Mouse (Mus musculus) CH12.LX (cell line): ENCODE results near the gene Arhgap5.

Experiments
- E2F4 ChIP-seq: IDR thresholded peaks from 2 replicates; pipeline ENCODE4 v1.6.1; 2011; ENCODE audit warnings: low read depth, low read length, improper control_type of control experiment; ENCODE audit not compliant: insufficient replicate concordance
- EP300 ChIP-seq: IDR thresholded peaks from 2 replicates; pipeline ENCODE4 v1.6.1; 2011; ENCODE audit warnings: low read length, improper control_type of control experiment
- IRF4 ChIP-seq: IDR thresholded peaks from 2 replicates; pipeline ENCODE4 v1.6.1; 2014; ENCODE audit warnings: low read depth, mild to moderate bottlenecking, inconsistent platforms, low read length, improper control_type of control experiment
- MAZ ChIP-seq: IDR thresholded peaks from 2 replicates; pipeline ENCODE4 v1.6.1; 2012; ENCODE audit warnings: low read depth, mild to moderate bottlenecking, inconsistent platforms, low read length, improper control_type of control experiment, moderate library complexity
- MEF2A ChIP-seq: IDR thresholded peaks from 2 replicates; pipeline ENCODE4 v1.6.1; 2014; ENCODE audit warnings: low read depth, mild to moderate bottlenecking, inconsistent platforms, low read length, improper control_type of control experiment, borderline replicate concordance
- POLR2A ChIP-seq: IDR thresholded peaks from 2 replicates; pipeline ENCODE4 v1.6.1; 2011; ENCODE audit warnings: low read depth, mild to moderate bottlenecking, improper control_type of control experiment, low read length
- POLR2AphosphoS2 ChIP-seq: IDR thresholded peaks from 2 replicates; pipeline ENCODE4 v1.6.1; 2011; ENCODE audit warnings: low read depth, low read length, improper control_type of control experiment
- USF1 ChIP-seq: IDR thresholded peaks from 2 replicates; pipeline ENCODE4 v1.6.1; 2014; ENCODE audit warnings: low read depth, mild to moderate bottlenecking, inconsistent platforms, low read length, improper control_type of control experiment

GRCm38 (mm10) chr12:52478611-52479010, 25.2 kb upstream of the Arhgap5 start:
- TF ChIP-seq E2F4, result no peak
- no peak for TF ChIP-seq POLR2A
- TF ChIP-seq IRF4, result no peak
- TF ChIP-seq USF1, result no peak
- TF ChIP-seq EP300, result no peak
- TF ChIP-seq MEF2A, result no peak
- no peak for TF ChIP-seq POLR2AphosphoS2
- TF ChIP-seq MAZ, result no peak
